Mouse (Mus musculus): ENCODE results near the gene Bmp2k. TPM values are rescaled to one million over a fixed set of nuclear protein-coding genes. Genes with fewer than 3 reads are reported as not detected.

Gene Bmp2k
- polyA plus RNA-seq, 1 experiment from 2014 or later: 26.5 TPM

DNA sequence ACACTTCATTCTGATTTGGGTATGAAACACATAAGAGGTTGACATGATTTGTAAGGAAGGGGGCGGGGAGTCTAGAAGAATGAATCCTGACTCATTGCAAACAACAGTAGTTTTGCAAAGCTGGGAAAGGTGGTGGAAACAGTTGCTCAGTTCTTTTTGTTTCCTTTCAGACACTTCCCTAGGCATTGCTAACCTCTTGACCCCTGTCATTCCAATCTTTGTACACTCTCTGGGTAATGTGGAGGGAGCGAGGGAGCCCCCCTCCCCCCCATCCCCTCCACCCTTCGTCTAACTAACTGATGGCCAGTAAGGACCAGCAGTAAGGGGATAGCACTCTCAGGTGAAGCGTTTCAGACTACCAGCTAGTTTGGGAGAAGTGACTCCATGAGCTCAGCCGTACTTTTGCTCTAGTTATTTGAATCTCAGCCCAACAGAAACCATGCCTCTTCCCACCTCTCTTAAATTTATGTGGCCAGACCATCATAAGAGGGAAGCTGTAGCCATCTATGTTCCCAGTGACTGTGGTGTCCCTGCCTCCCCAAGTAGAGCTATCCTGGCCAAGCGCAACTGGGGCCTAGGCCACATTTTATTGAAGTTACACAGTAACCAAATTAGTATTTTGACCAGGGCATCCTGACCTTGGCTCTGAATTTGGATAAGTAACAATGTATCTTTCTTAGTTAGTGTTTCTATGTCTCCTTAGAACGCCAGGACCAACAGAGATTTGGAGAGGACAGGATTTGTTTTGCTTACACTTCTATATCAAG is 27.6 kb upstream of the Bmp2k start:
- H3K9ac ChIP-seq (ENCODE audit: low read depth, low read length): no peak overlapping the region
- H3K36me3 ChIP-seq (ENCODE audit: control insufficient read depth, insufficient read depth): no peaks in the 10 kb centered on the region
- ATAC-seq (ENCODE audit: low read depth): no peak
- H3K27me3 ChIP-seq (ENCODE audit: control insufficient read depth, insufficient read depth, low read depth, low read length): no peaks in the 10 kb centered on the region
- no peak overlapping the region for H3K4me2 ChIP-seq (ENCODE audit: low read depth, low read length)
- H3K27ac ChIP-seq (ENCODE audit: low read length): no peak overlapping the region
- H3K4me3 ChIP-seq (ENCODE audit: low read depth, low read length): no peak overlapping the region
- no peaks in the 10 kb centered on the region for H3K9me3 ChIP-seq (replicated peaks; ENCODE audit: control insufficient read depth, low read length)
- WGBS (ENCODE audit: insufficient replicate concordance): 67% methylated on average over 7 of the region's 7 CpGs
- peaks cover 22% of the 10 kb centered on the region for H3K4me1 ChIP-seq (ENCODE audit: control insufficient read depth, low read depth, low read length)

DNA sequence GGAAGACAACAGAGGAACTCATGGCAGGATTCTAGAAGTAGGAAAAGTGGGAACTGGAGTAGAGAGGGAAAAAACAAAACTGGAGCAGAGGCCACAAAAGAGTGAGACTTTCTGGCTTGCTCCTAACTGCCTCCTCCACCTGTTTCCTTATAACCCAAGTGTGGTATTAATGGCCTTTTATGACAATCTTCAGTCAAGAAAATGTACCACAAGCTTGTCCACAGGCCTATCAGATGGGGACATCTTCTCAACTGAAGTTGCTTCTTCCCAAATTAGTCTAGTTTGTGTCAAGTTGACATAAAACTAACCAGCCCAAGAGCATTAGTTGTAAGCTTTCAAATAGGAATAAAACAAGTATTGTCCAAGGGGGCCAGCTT is 27.0 kb upstream of the Bmp2k start:
- H3K4me2 ChIP-seq (ENCODE audit: low read depth, low read length): no peak overlapping the region
- no peak for ATAC-seq (ENCODE audit: low read depth)
- no peak overlapping the region for H3K4me3 ChIP-seq (ENCODE audit: low read depth, low read length)
- H3K9ac ChIP-seq (ENCODE audit: low read depth, low read length): no peak overlapping the region
- peaks cover 20% of the 10 kb centered on the region for H3K4me1 ChIP-seq (ENCODE audit: control insufficient read depth, low read depth, low read length)
- H3K9me3 ChIP-seq (replicated peaks; ENCODE audit: control insufficient read depth, low read length): no peaks in the 10 kb centered on the region
- H3K27ac ChIP-seq (ENCODE audit: low read length): no peak overlapping the region
- H3K27me3 ChIP-seq (ENCODE audit: control insufficient read depth, insufficient read depth, low read depth, low read length): no peaks in the 10 kb centered on the region
- H3K36me3 ChIP-seq (ENCODE audit: control insufficient read depth, insufficient read depth): no peaks in the 10 kb centered on the region

DNA sequence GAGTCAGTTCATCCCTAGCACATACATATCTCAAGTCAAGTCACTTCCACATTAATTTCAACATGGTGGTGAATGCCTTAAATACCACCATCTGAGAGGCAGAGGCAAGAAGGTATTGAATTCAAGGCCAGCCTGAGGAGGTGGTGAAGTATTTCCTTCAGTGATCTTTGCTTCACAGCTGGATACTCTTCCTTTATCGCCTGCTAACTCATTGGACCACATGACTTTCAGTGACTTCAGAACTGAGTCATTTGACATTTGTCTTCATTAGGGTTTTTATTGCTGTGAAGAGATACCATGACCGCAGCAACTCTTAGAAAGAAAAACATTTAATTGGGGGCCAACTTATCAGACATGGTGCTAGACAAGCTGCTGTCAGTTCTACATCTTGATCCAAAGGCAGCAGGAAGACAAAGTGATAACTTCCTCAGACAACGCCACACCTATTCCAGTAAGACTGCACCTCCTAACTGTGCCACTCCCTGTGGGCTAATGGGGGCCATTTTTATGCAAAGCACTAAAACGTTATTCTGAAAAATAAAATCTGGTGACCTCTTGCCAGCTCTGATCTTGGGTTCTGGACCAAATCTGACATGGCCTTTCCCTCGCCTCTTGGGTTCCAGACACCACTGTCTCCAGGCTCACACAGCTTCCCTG is 24.9 kb upstream of the Bmp2k start:
- no peaks in the 10 kb centered on the region for H3K36me3 ChIP-seq (ENCODE audit: control insufficient read depth, insufficient read depth)

DNA sequence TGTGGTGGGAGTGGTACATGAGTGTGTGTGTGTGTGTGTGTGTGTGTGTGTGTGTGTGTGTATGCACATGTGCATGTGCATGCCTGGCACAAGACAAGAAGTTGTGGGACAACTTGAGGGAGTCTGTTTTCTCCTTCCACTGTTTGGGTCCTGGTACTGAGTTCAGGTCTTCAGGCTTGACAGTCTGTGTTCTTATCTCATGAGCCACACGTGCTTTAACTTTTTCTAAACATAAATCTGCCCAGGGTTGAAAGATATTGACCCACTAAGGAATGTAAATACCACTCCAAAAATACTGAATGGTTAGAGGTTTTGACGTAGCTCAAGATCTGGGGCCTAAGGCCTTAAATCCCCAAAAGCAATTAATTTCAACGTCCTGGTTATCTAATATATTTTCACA is 23.8 kb upstream of the Bmp2k start:
- Histone ChIP-seq H3K4me1 (ENCODE audit: control insufficient read depth, low read depth, low read length) (peaks cover 18% of the 10 kb centered on the region), H3K36me3 (ENCODE audit: control insufficient read depth, insufficient read depth) (no peaks in the 10 kb centered on the region), H3K9ac (ENCODE audit: low read depth, low read length) (no peak overlapping the region), H3K4me3 (ENCODE audit: low read depth, low read length) (no peak overlapping the region), H3K27me3 (ENCODE audit: control insufficient read depth, insufficient read depth, low read depth, low read length) (no peaks in the 10 kb centered on the region), H3K4me2 (ENCODE audit: low read depth, low read length) (no peak overlapping the region), H3K27ac (ENCODE audit: low read length) (no peak overlapping the region; the same call in 1 of the 2 replicates), H3K9me3 (replicated peaks; ENCODE audit: control insufficient read depth, low read length) (no peaks in the 10 kb centered on the region)
- peak; percentile 70 for ATAC-seq (ENCODE audit: low read depth)
- WGBS (ENCODE audit: insufficient replicate concordance): 37% methylated on average over 3 of the region's 3 CpGs

More for the DNA sequence above, 24.9 kb upstream of the Bmp2k start:
- Histone ChIP-seq H3K4me2 (ENCODE audit: low read depth, low read length) (no peak overlapping the region), H3K9ac (ENCODE audit: low read depth, low read length) (no peak overlapping the region), H3K4me3 (ENCODE audit: low read depth, low read length) (no peak overlapping the region), H3K27ac (ENCODE audit: low read length) (0 out of 2 replicates have a peak overlapping the region, but pooled peaks have one; percentile 12), H3K9me3 (replicated peaks; ENCODE audit: control insufficient read depth, low read length) (no peaks in the 10 kb centered on the region), H3K27me3 (ENCODE audit: control insufficient read depth, insufficient read depth, low read depth, low read length) (no peaks in the 10 kb centered on the region), H3K4me1 (ENCODE audit: control insufficient read depth, low read depth, low read length) (peaks cover 20% of the 10 kb centered on the region)
- no peak for ATAC-seq (ENCODE audit: low read depth)
- 77% methylated on average over 5 of the region's 5 CpGs for WGBS (ENCODE audit: insufficient replicate concordance)

DNA sequence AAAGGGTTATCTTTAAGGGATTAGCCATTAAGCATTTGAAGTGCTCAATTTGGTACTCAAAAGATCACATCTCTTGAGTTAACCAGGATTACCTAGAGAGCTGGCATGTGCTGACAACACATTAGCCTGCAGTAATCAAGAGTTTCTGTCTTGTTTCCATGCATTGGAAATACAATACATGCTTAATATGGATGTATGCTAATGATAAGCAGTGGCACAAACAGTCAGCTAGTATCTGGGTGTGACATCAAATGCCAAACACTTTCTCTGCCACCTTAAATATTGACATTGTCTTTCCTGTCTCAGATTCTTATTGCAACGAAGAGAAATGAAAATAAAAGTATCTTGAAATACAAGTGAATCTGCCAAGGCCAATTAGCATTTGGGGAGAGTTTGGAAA is 22.8 kb upstream of the Bmp2k start:
- ATAC-seq (ENCODE audit: low read depth): no peak
- Histone ChIP-seq H3K4me2 (ENCODE audit: low read depth, low read length) (no peak overlapping the region), H3K4me3 (ENCODE audit: low read depth, low read length) (no peak overlapping the region), H3K9ac (ENCODE audit: low read depth, low read length) (no peak overlapping the region), H3K9me3 (replicated peaks; ENCODE audit: control insufficient read depth, low read length) (no peaks in the 10 kb centered on the region), H3K27ac (ENCODE audit: low read length) (no peak overlapping the region), H3K27me3 (ENCODE audit: control insufficient read depth, insufficient read depth, low read depth, low read length) (peaks cover 4% of the 10 kb centered on the region), H3K36me3 (ENCODE audit: control insufficient read depth, insufficient read depth) (no peaks in the 10 kb centered on the region), H3K4me1 (ENCODE audit: control insufficient read depth, low read depth, low read length) (peaks cover 18% of the 10 kb centered on the region)
- 22% methylated on average over 1 of the region's 1 CpGs for WGBS (ENCODE audit: insufficient replicate concordance)

DNA sequence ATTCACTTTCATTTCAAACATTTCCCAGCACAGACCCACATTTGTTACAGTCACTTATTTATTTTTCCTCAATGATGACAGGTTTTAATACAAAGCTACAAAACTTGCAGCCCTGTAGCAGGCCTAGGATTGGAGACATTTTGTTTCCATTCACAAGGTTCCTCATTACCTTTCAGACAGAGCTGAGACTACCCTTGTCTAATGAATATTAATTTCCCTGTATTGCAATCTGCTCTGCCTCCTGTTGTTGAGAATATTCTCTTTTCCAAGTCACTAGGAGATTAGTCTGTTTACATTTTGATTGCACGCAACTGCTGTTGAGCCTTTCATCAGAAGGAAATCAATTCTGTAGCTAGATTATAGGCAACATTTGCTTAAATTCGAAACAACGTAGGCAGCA is 22.4 kb upstream of the Bmp2k start:
- Histone ChIP-seq H3K4me1 (ENCODE audit: control insufficient read depth, low read depth, low read length) (peaks cover 20% of the 10 kb centered on the region), H3K36me3 (ENCODE audit: control insufficient read depth, insufficient read depth) (no peaks in the 10 kb centered on the region)

DNA sequence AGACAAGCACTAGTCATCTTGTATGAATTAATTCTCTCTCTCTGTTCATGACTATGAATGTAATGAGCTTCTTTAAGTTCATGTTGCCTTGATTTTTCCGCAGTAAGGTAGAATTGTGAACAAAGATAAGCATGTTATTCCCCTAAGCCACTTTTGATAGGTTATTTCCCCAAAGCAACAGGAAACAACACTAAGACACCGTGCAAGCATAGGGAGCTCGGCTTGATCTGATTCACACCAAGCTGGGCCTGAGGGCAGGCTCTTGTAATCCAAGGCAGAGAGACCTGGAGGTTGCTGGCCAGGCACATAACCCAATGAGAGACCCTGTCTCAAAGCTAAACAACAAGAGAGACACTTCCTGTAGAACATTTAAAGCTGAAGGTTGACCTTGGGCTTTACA is 21.3 kb upstream of the Bmp2k start:
- 66% methylated on average over 3 of the region's 3 CpGs for WGBS (ENCODE audit: insufficient replicate concordance)
- Histone ChIP-seq H3K4me2 (ENCODE audit: low read depth, low read length) (no peak overlapping the region), H3K36me3 (ENCODE audit: control insufficient read depth, insufficient read depth) (no peaks in the 10 kb centered on the region), H3K27ac (ENCODE audit: low read length) (no peak overlapping the region), H3K9me3 (replicated peaks; ENCODE audit: control insufficient read depth, low read length) (no peaks in the 10 kb centered on the region), H3K27me3 (ENCODE audit: control insufficient read depth, insufficient read depth, low read depth, low read length) (peaks cover 19% of the 10 kb centered on the region), H3K4me3 (ENCODE audit: low read depth, low read length) (no peak overlapping the region), H3K4me1 (ENCODE audit: control insufficient read depth, low read depth, low read length) (peaks cover 20% of the 10 kb centered on the region), H3K9ac (ENCODE audit: low read depth, low read length) (no peak overlapping the region)
- ATAC-seq (ENCODE audit: low read depth): no peak

More for the DNA sequence above, 22.4 kb upstream of the Bmp2k start:
- Histone ChIP-seq H3K9ac (ENCODE audit: low read depth, low read length) (no peak overlapping the region), H3K27me3 (ENCODE audit: control insufficient read depth, insufficient read depth, low read depth, low read length) (peaks cover 9% of the 10 kb centered on the region), H3K4me3 (ENCODE audit: low read depth, low read length) (no peak overlapping the region), H3K27ac (ENCODE audit: low read length) (no peak overlapping the region), H3K9me3 (replicated peaks; ENCODE audit: control insufficient read depth, low read length) (no peaks in the 10 kb centered on the region), H3K4me2 (ENCODE audit: low read depth, low read length) (no peak overlapping the region)
- 81% methylated on average over 3 of the region's 3 CpGs for WGBS (ENCODE audit: insufficient replicate concordance)
- no peak for ATAC-seq (ENCODE audit: low read depth)

DNA sequence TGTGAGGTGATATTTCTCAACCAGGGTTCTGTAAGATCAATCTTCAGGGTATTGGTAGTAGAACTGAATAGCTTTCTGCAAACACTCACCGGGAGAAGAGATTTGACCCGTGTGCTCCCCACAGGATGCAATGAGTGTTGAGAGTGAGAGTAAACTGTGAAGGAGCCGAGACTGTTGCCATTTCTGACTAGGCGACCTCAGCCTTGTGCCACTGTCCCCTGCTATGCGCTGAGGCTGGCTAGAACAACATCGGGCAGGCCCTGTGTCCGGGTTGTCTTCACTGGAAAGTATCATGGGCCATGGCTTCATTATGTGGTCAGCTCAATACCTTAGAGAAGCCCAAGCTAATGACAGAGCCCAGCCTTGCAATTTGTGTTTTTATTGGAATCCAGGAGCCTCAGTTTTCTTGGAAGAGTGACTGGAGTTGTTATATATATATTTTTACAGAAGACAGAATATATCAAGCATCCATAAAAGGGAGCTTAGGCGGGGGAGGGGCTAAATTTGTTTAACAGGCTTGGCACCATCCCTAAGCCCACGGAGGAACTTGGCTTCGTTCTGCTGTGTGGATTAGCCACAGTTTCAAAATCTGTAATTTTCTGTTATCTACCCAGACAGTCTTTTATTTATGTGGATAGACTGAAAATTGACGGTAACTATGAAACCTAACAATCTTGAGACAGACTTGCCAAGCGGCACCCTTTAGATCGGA is 18.0 kb upstream of the Bmp2k start:
- 0 out of 2 replicates have a peak overlapping the region, but pooled peaks have one; percentile 3 for H3K9ac ChIP-seq (ENCODE audit: low read depth, low read length)
- 0 out of 2 replicates have a peak overlapping the region, but pooled peaks have one; percentile 11 for H3K4me3 ChIP-seq (ENCODE audit: low read depth, low read length)
- H3K36me3 ChIP-seq (ENCODE audit: control insufficient read depth, insufficient read depth): no peaks in the 10 kb centered on the region
- H3K27ac ChIP-seq (ENCODE audit: low read length): no peak overlapping the region
- peak overlapping the region; percentile 38 for H3K4me2 ChIP-seq (ENCODE audit: low read depth, low read length)
- H3K9me3 ChIP-seq (replicated peaks; ENCODE audit: control insufficient read depth, low read length): no peaks in the 10 kb centered on the region
- peaks cover 17% of the 10 kb centered on the region for H3K4me1 ChIP-seq (ENCODE audit: control insufficient read depth, low read depth, low read length)
- no peak for ATAC-seq (ENCODE audit: low read depth)
- 27% methylated on average over 13 of the region's 13 CpGs for WGBS (ENCODE audit: insufficient replicate concordance)
- peaks cover 22% of the 10 kb centered on the region for H3K27me3 ChIP-seq (ENCODE audit: control insufficient read depth, insufficient read depth, low read depth, low read length)
